Mouse (Mus musculus) C3H10T1/2 (cell line): ENCODE results near the gene Tipin. TPM values are rescaled to one million over a fixed set of nuclear protein-coding genes. Genes with fewer than 3 reads are reported as not detected.

Source experiments
- polyA plus RNA-seq, 2 experiments: library from polyadenylated mRNA; unstranded; fragments of >200 nt; fragmentation: generic; extraction: Trizol; gene quantifications; one replicate each; pipeline ENCODE4 v1.2.1; 2012; ENCODE audit warnings: missing spikeins in 2 of 2

The Tipin gene
- polyA plus RNA-seq: 10 to 100 TPM; 15.1 to 17.7 TPM

GRCm38 (mm10) chr9:64281105-64281780 lies at the start of gene Tipin:
Gene Tipin, plus strand, starts transcription at chr9:64281581.

GRCm38 (mm10) chr9:64234768-64235435 lies 46.5 kb upstream of the Tipin start, which contains the start of gene Uchl4:
Gene Uchl4, plus strand, starts transcription at chr9:64235201.

GRCm38 (mm10) chr9:64253021-64253904 lies 28.1 kb upstream of the Tipin start, which contains the start of gene Map2k1:
Gene Map2k1, minus strand, starts transcription at chr9:64253631.

GRCm38 (mm10) chr9:64341254-64341566 lies 59.8 kb downstream of the Tipin start, which contains the start of gene Dis3l:
Gene Dis3l, minus strand, starts transcription at chr9:64341288.

Other genes with a start within 250 kb of the Tipin start
- 1 to 10 TPM in 1 of 2 experiments, under 1 TPM in 1; 0.14 to 8.1 TPM for gene Lctl, start 164.4 kb upstream of the Tipin start, polyA plus RNA-seq
- gene Zwilch, start 108.5 kb upstream of the Tipin start, polyA plus RNA-seq: 10 to 100 TPM in 1 of 2 experiments, 1 to 10 TPM in 1; 2.0 to 13.5 TPM
- 1,000 to 10,000 TPM in 1 of 2 experiments, 100 to 1,000 TPM in 1; 398 to 1,055 TPM for gene Rpl4, start 108.2 kb upstream of the Tipin start, polyA plus RNA-seq
- 10 to 100 TPM in 1 of 2 experiments, 1 to 10 TPM in 1; 2.5 to 25.0 TPM for gene Snapc5, start 102.3 kb upstream of the Tipin start, polyA plus RNA-seq
- under 1 TPM; 0.04 to 0.12 TPM for gene Uchl4, start 46.4 kb upstream of the Tipin start, polyA plus RNA-seq
- gene Map2k1, start 27.9 kb upstream of the Tipin start, polyA plus RNA-seq: 10 to 100 TPM in 1 of 2 experiments, 1 to 10 TPM in 1; 6.1 to 24.1 TPM
- gene Dis3l, start 59.7 kb downstream of the Tipin start, polyA plus RNA-seq: 10 to 100 TPM in 1 of 2 experiments, 1 to 10 TPM in 1; 4.3 to 13.5 TPM
- gene Megf11, start 104.0 kb downstream of the Tipin start, polyA plus RNA-seq: under 1 TPM; 0.02 to 0.15 TPM